Mouse (Mus musculus): ENCODE results near the gene Gmds. TPM values are rescaled to one million over a fixed set of nuclear protein-coding genes. Genes with fewer than 3 reads are reported as not detected.

Gmds gene
- polyA plus RNA-seq, 1 experiment from 2014 or later = 38.0 TPM

DNA sequence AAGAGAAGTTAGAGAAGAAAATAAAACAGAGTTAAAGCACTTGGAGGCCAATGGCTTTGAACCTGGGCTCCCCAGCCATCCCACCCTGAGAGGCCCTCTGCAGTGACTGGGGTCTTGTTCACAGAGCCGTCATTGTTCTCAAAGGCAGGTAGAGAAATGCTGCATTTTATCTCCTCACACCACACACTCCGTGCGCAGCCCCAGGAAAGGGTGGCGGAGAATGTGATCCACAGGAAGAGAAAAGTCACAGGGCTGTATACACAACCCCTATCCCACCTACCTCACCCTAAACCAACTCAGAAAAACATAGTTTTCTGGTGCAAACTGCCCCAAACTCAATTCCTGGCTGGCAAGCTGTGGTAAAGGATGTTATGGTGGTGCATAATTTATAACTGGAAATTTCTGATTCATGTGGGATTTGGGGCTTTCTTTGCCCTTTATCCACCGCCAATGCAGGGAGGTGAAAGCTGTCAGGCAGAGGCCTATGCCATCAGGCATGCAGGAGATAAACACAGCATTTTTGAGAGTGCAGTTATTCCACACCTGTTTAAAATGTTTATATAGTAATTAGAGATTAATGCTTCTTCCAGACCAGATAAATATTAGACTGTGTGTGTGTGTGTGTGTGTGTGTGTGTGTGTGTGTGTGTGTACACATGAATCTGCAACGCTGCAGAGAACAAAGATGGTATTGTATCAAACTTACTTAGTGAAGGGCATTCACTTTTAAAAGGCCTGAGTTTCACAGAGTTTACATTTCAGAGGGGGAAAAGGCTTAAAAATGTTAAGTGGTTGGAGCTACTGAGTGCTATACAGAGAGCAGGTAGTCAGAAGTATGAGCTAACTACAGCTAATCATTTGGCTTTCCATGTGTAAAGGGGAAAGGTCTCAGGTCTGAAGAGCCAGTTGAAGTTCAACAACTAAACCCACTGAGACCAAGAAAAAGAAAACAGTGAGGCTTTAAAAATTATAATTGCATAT lies 290.3 kb downstream of the Gmds start:
- no peaks in the 10 kb centered on the region for H3K27me3 ChIP-seq (ENCODE audit: insufficient read depth, low read length)
- no peaks in the 10 kb centered on the region for H3K9me3 ChIP-seq (ENCODE audit: low read length)
- WGBS = 54% methylated on average over 6 of the region's 6 CpGs
- no peak overlapping the region for H3K4me2 ChIP-seq (replicated peaks; ENCODE audit: low read depth, low read length)
- H3K27ac ChIP-seq (ENCODE audit: low read length) = no peak overlapping the region
- H3K4me1 ChIP-seq (ENCODE audit: insufficient read depth, low read length) = no peaks in the 10 kb centered on the region
- ATAC-seq (ENCODE audit: low FRiP score, low TSS enrichment) = no peak
- no peaks in the 10 kb centered on the region for H3K36me3 ChIP-seq (ENCODE audit: insufficient read depth, low read length)
- H3K9ac ChIP-seq (replicated peaks; ENCODE audit: low read length) = no peak overlapping the region
- H3K4me3 ChIP-seq (ENCODE audit: low read length) = no peak overlapping the region

- Histone ChIP-seq H3K4me3 (ENCODE audit: low read length) (no peak overlapping the region), H3K36me3 (ENCODE audit: insufficient read depth, low read length) (no peaks in the 10 kb centered on the region)
Observed at GRCm38 (mm10) chr13:32046961-32047360, 291.6 kb downstream of the Gmds start.

GRCm38 (mm10) chr13:32042748-32043147 lies 295.8 kb downstream of the Gmds start:
- ATAC-seq (ENCODE audit: low FRiP score, low TSS enrichment) = no peak
- H3K4me2 ChIP-seq (replicated peaks; ENCODE audit: low read depth, low read length) = no peak overlapping the region
- H3K9ac ChIP-seq (replicated peaks; ENCODE audit: low read length) = no peak overlapping the region
- H3K27me3 ChIP-seq (ENCODE audit: insufficient read depth, low read length) = no peaks in the 10 kb centered on the region
- no peaks in the 10 kb centered on the region for H3K9me3 ChIP-seq (ENCODE audit: low read length)
- 53% methylated on average over 2 of the region's 2 CpGs for WGBS
- no peak overlapping the region for H3K27ac ChIP-seq (ENCODE audit: low read length)
- no peaks in the 10 kb centered on the region for H3K4me1 ChIP-seq (ENCODE audit: insufficient read depth, low read length)
- no peak overlapping the region for H3K4me3 ChIP-seq (ENCODE audit: low read length)
- no peaks in the 10 kb centered on the region for H3K36me3 ChIP-seq (ENCODE audit: insufficient read depth, low read length)

More at GRCm38 (mm10) chr13:32046961-32047360, 291.6 kb downstream of the Gmds start:
- no peaks in the 10 kb centered on the region for H3K4me1 ChIP-seq (ENCODE audit: insufficient read depth, low read length)
- H3K4me2 ChIP-seq (replicated peaks; ENCODE audit: low read depth, low read length) = no peak overlapping the region
- no peaks in the 10 kb centered on the region for H3K27me3 ChIP-seq (ENCODE audit: insufficient read depth, low read length)
- no peak for ATAC-seq (ENCODE audit: low FRiP score, low TSS enrichment)
- no peak overlapping the region for H3K27ac ChIP-seq (ENCODE audit: low read length)
- WGBS = 41% methylated on average over 4 of the region's 4 CpGs
- H3K9ac ChIP-seq (replicated peaks; ENCODE audit: low read length) = no peak overlapping the region
- H3K9me3 ChIP-seq (ENCODE audit: low read length) = no peaks in the 10 kb centered on the region

DNA sequence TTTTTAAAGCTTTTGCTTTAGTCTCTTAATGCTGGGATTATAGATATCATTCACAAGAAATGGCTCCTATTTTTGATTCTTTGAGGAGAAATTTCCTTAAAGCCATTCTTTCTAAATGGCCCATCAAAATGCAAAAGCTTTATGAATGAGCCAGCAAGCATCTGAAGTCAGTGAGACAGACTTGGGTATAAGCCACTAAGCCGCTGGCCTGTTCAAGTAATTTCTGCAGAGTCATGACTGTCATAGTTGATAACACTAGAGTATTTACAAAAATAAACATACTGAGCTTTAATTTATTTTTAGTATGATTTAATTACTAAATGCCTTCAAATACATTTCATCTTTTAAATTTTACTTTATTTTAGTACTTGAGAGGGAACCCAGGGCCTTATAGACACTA lies 297.7 kb downstream of the Gmds start:
- Histone ChIP-seq H3K27ac (ENCODE audit: low read length) (no peak overlapping the region), H3K36me3 (ENCODE audit: insufficient read depth, low read length) (no peaks in the 10 kb centered on the region), H3K9ac (replicated peaks; ENCODE audit: low read length) (no peak overlapping the region), H3K4me3 (ENCODE audit: low read length) (no peak overlapping the region), H3K4me2 (replicated peaks; ENCODE audit: low read depth, low read length) (no peak overlapping the region), H3K27me3 (ENCODE audit: insufficient read depth, low read length) (no peaks in the 10 kb centered on the region), H3K9me3 (ENCODE audit: low read length) (no peaks in the 10 kb centered on the region), H3K4me1 (ENCODE audit: insufficient read depth, low read length) (no peaks in the 10 kb centered on the region)
- 88% methylated on average over 1 of the region's 1 CpGs for WGBS
- ATAC-seq (ENCODE audit: low FRiP score, low TSS enrichment) = no peak

- H3K9me3 ChIP-seq (ENCODE audit: low read length) = no peaks in the 10 kb centered on the region
- H3K36me3 ChIP-seq (ENCODE audit: insufficient read depth, low read length) = no peaks in the 10 kb centered on the region
- WGBS = 84% methylated on average over 5 of the region's 5 CpGs
- H3K4me3 ChIP-seq (ENCODE audit: low read length) = no peak overlapping the region
- no peak for ATAC-seq (ENCODE audit: low FRiP score, low TSS enrichment)
- H3K27me3 ChIP-seq (ENCODE audit: insufficient read depth, low read length) = no peaks in the 10 kb centered on the region
- H3K27ac ChIP-seq (ENCODE audit: low read length) = no peak overlapping the region
- no peak overlapping the region for H3K4me2 ChIP-seq (replicated peaks; ENCODE audit: low read depth, low read length)
- H3K9ac ChIP-seq (replicated peaks; ENCODE audit: low read length) = no peak overlapping the region
- H3K4me1 ChIP-seq (ENCODE audit: insufficient read depth, low read length) = peaks cover 18% of the 10 kb centered on the region
Observed at GRCm38 (mm10) chr13:32036902-32037301, 301.6 kb downstream of the Gmds start.

GRCm38 (mm10) chr13:32034799-32035448 lies 303.6 kb downstream of the Gmds start:
- no peak; the same call in 1 of the 2 replicates for ATAC-seq (ENCODE audit: low FRiP score, low TSS enrichment)

GRCm38 (mm10) chr13:32034139-32034538 lies 304.4 kb downstream of the Gmds start:
- WGBS = 18% methylated on average over 8 of the region's 8 CpGs
- Histone ChIP-seq H3K27me3 (ENCODE audit: insufficient read depth, low read length) (no peaks in the 10 kb centered on the region), H3K9ac (replicated peaks; ENCODE audit: low read length) (no peak overlapping the region), H3K4me2 (replicated peaks; ENCODE audit: low read depth, low read length) (no peak overlapping the region; the same call in 1 of the 2 replicates), H3K27ac (ENCODE audit: low read length) (peak overlapping the region; percentile 46; the same call in 1 of the 2 replicates), H3K9me3 (ENCODE audit: low read length) (no peaks in the 10 kb centered on the region), H3K36me3 (ENCODE audit: insufficient read depth, low read length) (no peaks in the 10 kb centered on the region), H3K4me3 (ENCODE audit: low read length) (no peak overlapping the region), H3K4me1 (ENCODE audit: insufficient read depth, low read length) (peaks cover 18% of the 10 kb centered on the region)
- peak; percentile 93 for ATAC-seq (ENCODE audit: low FRiP score, low TSS enrichment)

More at GRCm38 (mm10) chr13:32034799-32035448, 303.6 kb downstream of the Gmds start:
- H3K36me3 ChIP-seq (ENCODE audit: insufficient read depth, low read length) = no peaks in the 10 kb centered on the region
- peaks cover 18% of the 10 kb centered on the region for H3K4me1 ChIP-seq (ENCODE audit: insufficient read depth, low read length)
- WGBS = 38% methylated on average over 6 of the region's 6 CpGs
- peak overlapping the region; percentile 46; the same call in 1 of the 2 replicates for H3K27ac ChIP-seq (ENCODE audit: low read length)
- no peaks in the 10 kb centered on the region for H3K9me3 ChIP-seq (ENCODE audit: low read length)
- no peak overlapping the region for H3K4me3 ChIP-seq (ENCODE audit: low read length)
- H3K9ac ChIP-seq (replicated peaks; ENCODE audit: low read length) = no peak overlapping the region
- H3K27me3 ChIP-seq (ENCODE audit: insufficient read depth, low read length) = no peaks in the 10 kb centered on the region
- no peak overlapping the region for H3K4me2 ChIP-seq (replicated peaks; ENCODE audit: low read depth, low read length)

DNA sequence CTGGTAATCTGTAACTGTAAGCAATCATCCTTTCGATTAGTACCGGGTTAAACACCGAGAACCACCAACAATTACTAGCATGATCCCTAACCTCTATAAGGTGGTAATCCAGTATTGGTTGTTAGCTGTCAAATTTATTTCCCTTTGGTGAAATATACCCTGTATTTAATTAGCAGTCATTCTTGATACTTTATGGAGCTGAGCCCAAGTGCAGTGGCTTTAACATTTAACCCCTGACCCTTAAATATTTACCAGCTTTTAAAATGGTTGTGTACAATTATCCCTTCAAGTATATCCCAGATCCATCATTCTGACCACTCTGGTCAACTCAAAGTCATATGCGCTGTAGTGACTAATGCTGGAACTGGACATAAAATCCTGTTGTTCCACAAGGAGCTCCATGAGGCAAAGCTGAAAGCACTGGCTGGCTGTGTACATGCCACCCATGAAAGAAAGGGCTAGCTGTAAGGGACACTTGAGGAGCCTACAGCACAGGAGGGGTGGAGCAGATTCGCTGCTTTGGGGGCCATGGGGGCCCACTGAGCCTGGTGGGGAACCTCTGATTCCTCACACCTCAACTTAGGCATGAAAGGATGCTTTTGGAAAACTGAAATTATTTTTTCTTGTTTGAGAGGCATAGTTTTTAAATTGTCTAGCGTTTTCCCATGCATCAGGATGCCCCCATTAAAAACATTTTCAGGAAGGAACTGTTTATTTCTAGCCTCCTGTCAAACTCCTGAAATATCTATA lies 312.1 kb downstream of the Gmds start:
- Histone ChIP-seq H3K4me2 (replicated peaks; ENCODE audit: low read depth, low read length) (no peak overlapping the region), H3K9me3 (ENCODE audit: low read length) (no peaks in the 10 kb centered on the region), H3K9ac (replicated peaks; ENCODE audit: low read length) (no peak overlapping the region), H3K36me3 (ENCODE audit: insufficient read depth, low read length) (no peaks in the 10 kb centered on the region), H3K4me1 (ENCODE audit: insufficient read depth, low read length) (peaks cover 27% of the 10 kb centered on the region), H3K4me3 (ENCODE audit: low read length) (no peak overlapping the region), H3K27ac (ENCODE audit: low read length) (no peak overlapping the region), H3K27me3 (ENCODE audit: insufficient read depth, low read length) (no peaks in the 10 kb centered on the region)
- WGBS = 41% methylated on average over 6 of the region's 6 CpGs
- ATAC-seq (ENCODE audit: low FRiP score, low TSS enrichment) = no peak

DNA sequence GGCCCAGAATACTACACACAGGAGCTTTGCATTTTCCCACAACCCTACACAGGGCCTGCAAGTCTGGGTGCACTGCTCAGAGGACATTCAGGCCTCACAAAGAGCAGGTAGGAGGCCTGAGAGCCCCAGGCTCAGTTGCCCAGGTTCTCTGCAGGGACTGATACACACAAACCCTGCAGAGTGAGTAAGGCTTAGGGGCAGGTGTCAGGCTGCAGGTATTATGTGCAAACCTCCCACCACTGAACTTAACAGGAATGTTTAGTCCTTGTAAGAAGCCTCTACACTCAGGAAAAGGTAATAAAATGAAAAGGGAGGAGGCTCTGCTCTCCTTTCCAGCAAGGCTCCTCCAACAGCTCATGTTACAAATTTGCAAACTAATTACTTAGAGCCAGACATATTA lies 313.7 kb downstream of the Gmds start:
- Histone ChIP-seq H3K27ac (ENCODE audit: low read length) (peak overlapping the region; percentile 82), H3K4me1 (ENCODE audit: insufficient read depth, low read length) (peaks cover 36% of the 10 kb centered on the region), H3K27me3 (ENCODE audit: insufficient read depth, low read length) (no peaks in the 10 kb centered on the region), H3K4me3 (ENCODE audit: low read length) (no peak overlapping the region), H3K9me3 (ENCODE audit: low read length) (no peaks in the 10 kb centered on the region), H3K4me2 (replicated peaks; ENCODE audit: low read depth, low read length) (no peak overlapping the region), H3K36me3 (ENCODE audit: insufficient read depth, low read length) (no peaks in the 10 kb centered on the region), H3K9ac (replicated peaks; ENCODE audit: low read length) (no peak overlapping the region)
- ATAC-seq (ENCODE audit: low FRiP score, low TSS enrichment) = peak; percentile 87
